7 mouse cellular contexts compared by ENCODE assay signal in the genomic region with DNA sequence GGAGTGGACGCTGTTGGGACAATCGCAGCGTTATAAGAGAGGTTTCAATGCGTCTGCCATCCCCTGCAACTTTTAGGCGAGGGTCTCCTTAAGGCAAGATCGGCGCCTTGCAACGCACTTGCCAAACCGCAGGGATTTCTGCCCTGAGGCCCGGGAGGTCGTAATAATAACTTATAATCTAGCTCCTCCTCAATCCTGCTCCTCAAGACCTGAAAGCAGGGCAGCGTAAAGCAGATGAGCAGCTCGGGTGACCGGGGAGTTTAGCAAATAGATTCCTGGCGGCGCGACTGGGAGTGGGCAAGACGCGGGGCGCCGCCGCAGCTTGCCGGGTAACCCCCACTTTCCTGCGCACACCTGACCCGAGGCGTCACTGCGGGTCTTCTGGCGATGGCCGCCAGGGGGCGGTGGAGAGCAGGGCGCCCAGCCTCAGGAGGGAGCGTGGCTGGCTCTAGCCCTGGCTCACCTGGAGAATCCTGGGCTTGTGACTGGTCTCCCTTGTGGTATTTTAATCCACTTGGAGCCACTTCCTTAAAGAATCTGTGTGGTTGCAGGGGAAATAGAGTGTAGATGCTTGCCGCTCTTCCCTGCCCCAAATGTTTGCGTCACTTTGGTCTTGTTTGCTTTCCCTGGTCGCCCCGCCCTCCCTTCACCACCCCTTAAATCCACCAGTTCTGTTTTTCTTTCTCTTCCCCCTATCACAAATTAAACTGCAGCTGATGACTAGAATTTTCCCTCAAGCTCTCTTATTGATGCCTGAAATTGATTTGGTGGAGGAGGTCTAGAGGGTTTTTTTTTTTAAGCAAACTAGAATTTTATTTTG. TPM values are rescaled to one million over a fixed set of nuclear protein-coding genes. Genes with fewer than 3 reads are reported as not detected.
DNase-seq lines count a peak whose midpoint lies in the region; ATAC-seq and TF ChIP-seq lines count a peak whose summit lies in the region.

No protein-coding gene starts in this region.

- no peaks in the 10 kb centered on the region for H3K36me3 ChIP-seq in embryonic facial prominence, embryonic 13.5 days
- no peaks in the 10 kb centered on the region for H3K36me3 ChIP-seq in kidney, adult 2 months (ENCODE audit: control insufficient read depth, insufficient read depth, low read length)
- H3K36me3 ChIP-seq in limb, embryonic 14.5 days (ENCODE audit: control insufficient read depth, insufficient read depth, low read length): no peaks in the 10 kb centered on the region
- H3K36me3 ChIP-seq in midbrain, embryonic 14.5 days (ENCODE audit: control insufficient read depth, insufficient read depth, low read length): no peaks in the 10 kb centered on the region
- H3K36me3 ChIP-seq in stomach, embryonic 15.5 days: no peaks in the 10 kb centered on the region

- WGBS in embryonic facial prominence, embryonic 13.5 days: 4% methylated on average over 36 of the region's 36 CpGs
- WGBS in kidney, adult 2 months: 3% methylated on average over 36 of the region's 36 CpGs
- WGBS in limb, embryonic 14.5 days: 4% methylated on average over 36 of the region's 36 CpGs
- 4% methylated on average over 36 of the region's 36 CpGs for WGBS in midbrain, embryonic 14.5 days
- 2% methylated on average over 36 of the region's 36 CpGs for WGBS in stomach, embryonic 15.5 days

- H3K4me3 ChIP-seq in embryonic facial prominence, embryonic 13.5 days: peak overlapping the region; percentile 70
- H3K4me3 ChIP-seq in kidney, adult 2 months (ENCODE audit: insufficient read depth, low read depth, low read length): peak overlapping the region; percentile 64
- H3K4me3 ChIP-seq in limb, embryonic 14.5 days (replicated peaks; ENCODE audit: low read length): peak overlapping the region; percentile 65
- peak overlapping the region; percentile 63 for H3K4me3 ChIP-seq in midbrain, embryonic 14.5 days (replicated peaks; ENCODE audit: low read depth, low read length)
- peak overlapping the region; percentile 61 for H3K4me3 ChIP-seq in stomach, embryonic 15.5 days (replicated peaks)

- no peak for TF ChIP-seq POLR2A in kidney, adult 2 months (IDR thresholded peaks at IDR 0.05; ENCODE audit: low read depth, low read length)
- no peak for TF ChIP-seq POLR2A in limb, embryonic 14.5 days (IDR thresholded peaks at IDR 0.05; ENCODE audit: borderline replicate concordance, extremely low read depth, insufficient read depth, insufficient read length)

- H3K4me2 ChIP-seq in embryonic facial prominence, embryonic 13.5 days: peak overlapping the region; percentile 95
- H3K4me2 ChIP-seq in limb, embryonic 14.5 days (replicated peaks; ENCODE audit: low read depth, low read length, severe bottlenecking): peak overlapping the region; percentile 96
- H3K4me2 ChIP-seq in midbrain, embryonic 14.5 days (ENCODE audit: low read length): peak overlapping the region; percentile 95
- H3K4me2 ChIP-seq in stomach, embryonic 15.5 days: peak overlapping the region; percentile 94

- peak; percentile 71 for ATAC-seq in embryonic facial prominence, embryonic 13.5 days (ENCODE audit: insufficient number of reproducible peaks, insufficient read depth, low FRiP score, low TSS enrichment, low read depth)
- peak; percentile 76 for ATAC-seq in limb, embryonic 14.5 days (ENCODE audit: low FRiP score, low read depth)
- peak; percentile 81 for ATAC-seq in midbrain, embryonic 14.5 days (ENCODE audit: low FRiP score, low TSS enrichment)
- peak; percentile 86 for ATAC-seq in stomach, embryonic 15.5 days (ENCODE audit: insufficient read depth, low FRiP score, low read depth)

- peak overlapping the region; percentile 33; the same call in 1 of the 2 replicates for H3K27ac ChIP-seq in embryonic facial prominence, embryonic 13.5 days
- 0 out of 2 replicates have a peak overlapping the region, but pooled peaks have one; percentile 2 for H3K27ac ChIP-seq in kidney, adult 2 months (ENCODE audit: insufficient read depth, low read depth, low read length)
- H3K27ac ChIP-seq in limb, embryonic 14.5 days (replicated peaks; ENCODE audit: low read depth, low read length): no peak overlapping the region
- no peak overlapping the region for H3K27ac ChIP-seq in midbrain, embryonic 14.5 days (replicated peaks; ENCODE audit: low read depth, low read length)
- peak overlapping the region; percentile 45; the same call in 1 of the 2 replicates for H3K27ac ChIP-seq in stomach, embryonic 15.5 days

- DNase-seq in brain, adult 2 months (ENCODE audit: low read depth, low spot score): peak; percentile 74
- peak; percentile 52 for DNase-seq in heart, adult 8-10 months (ENCODE audit: low spot score)
- peak; percentile 60 for DNase-seq in kidney, adult 2 months
- peak; percentile 60 for DNase-seq in limb, embryonic 14.5 days (ENCODE audit: low spot score)
- peak; percentile 84 for DNase-seq in midbrain, embryonic 14.5 days

- peak; percentile 85 for TF ChIP-seq CTCF in kidney, adult 2 months (conservative IDR thresholded peaks at IDR 0.05; ENCODE audit: insufficient read depth, insufficient read length, low read depth, low read length)

- no peaks in the 10 kb centered on the region for H3K27me3 ChIP-seq in embryonic facial prominence, embryonic 13.5 days
- H3K27me3 ChIP-seq in kidney, adult 2 months (replicated peaks; ENCODE audit: control insufficient read depth, insufficient read depth, low read length): no peaks in the 10 kb centered on the region
- H3K27me3 ChIP-seq in limb, embryonic 14.5 days (ENCODE audit: control insufficient read depth, insufficient read depth, low read length): no peaks in the 10 kb centered on the region
- H3K27me3 ChIP-seq in midbrain, embryonic 14.5 days (ENCODE audit: control insufficient read depth, insufficient read depth, low read length): peaks cover 15% of the 10 kb centered on the region; the same call in 1 of the 2 replicates
- H3K27me3 ChIP-seq in stomach, embryonic 15.5 days (replicated peaks): no peaks in the 10 kb centered on the region

- no peaks in the 10 kb centered on the region for H3K9me3 ChIP-seq in embryonic facial prominence, embryonic 13.5 days
- no peaks in the 10 kb centered on the region for H3K9me3 ChIP-seq in limb, embryonic 14.5 days (ENCODE audit: control insufficient read depth, low read length)
- H3K9me3 ChIP-seq in midbrain, embryonic 14.5 days (ENCODE audit: control insufficient read depth, low read length): no peaks in the 10 kb centered on the region
- H3K9me3 ChIP-seq in stomach, embryonic 15.5 days: no peaks in the 10 kb centered on the region

- H3K4me1 ChIP-seq in embryonic facial prominence, embryonic 13.5 days: peaks cover 7% of the 10 kb centered on the region; the same call in 1 of the 2 replicates
- H3K4me1 ChIP-seq in kidney, adult 2 months (ENCODE audit: control insufficient read depth, insufficient read depth, low read length): no peaks in the 10 kb centered on the region
- peaks cover 7% of the 10 kb centered on the region for H3K4me1 ChIP-seq in limb, embryonic 14.5 days (ENCODE audit: control insufficient read depth, insufficient read depth, low read length)
- 0 out of 2 replicates have a peak, but pooled peaks cover 4% of the 10 kb centered on the region for H3K4me1 ChIP-seq in midbrain, embryonic 14.5 days (ENCODE audit: control insufficient read depth, insufficient read depth, low read length)
- H3K4me1 ChIP-seq in stomach, embryonic 15.5 days: peaks cover 5% of the 10 kb centered on the region

- peak overlapping the region; percentile 81 for H3K9ac ChIP-seq in embryonic facial prominence, embryonic 13.5 days
- peak overlapping the region; percentile 59 for H3K9ac ChIP-seq in limb, embryonic 14.5 days (ENCODE audit: low read depth, low read length, severe bottlenecking)
- peak overlapping the region; percentile 66 for H3K9ac ChIP-seq in midbrain, embryonic 14.5 days (replicated peaks; ENCODE audit: low read length)
- H3K9ac ChIP-seq in stomach, embryonic 15.5 days: peak overlapping the region; percentile 33; the same call in 1 of the 2 replicates

RNA-seq across cellular contexts. Expression of a gene that starts 0.7 kb away (rescaled TPM):
- polyA plus RNA-seq in embryonic facial prominence, embryonic 13.5 days (2015; fragmentation: Nextera tagmentation; extraction: Ambion mirVana): 19.7 and 20.1 TPM in 2 replicates
- total RNA-seq in heart, adult 8-10 months (2022): 1 to 10 TPM; 7.1 to 9.2 (median 8.0) TPM
- polyA plus RNA-seq in kidney, adult 2 months (2012; rRNA removed): 10.4 and 14.4 TPM in 2 replicates
- polyA plus RNA-seq in limb, embryonic 14.5 days (2012; rRNA removed): 15.5 and 16.2 TPM in 2 replicates
- 18.4 and 18.9 TPM in 2 replicates for polyA plus RNA-seq in limb, embryonic 14.5 days (2014; fragmentation: Nextera tagmentation; extraction: Ambion mirVana)
- 11.0 and 13.3 TPM in 2 replicates for polyA plus RNA-seq in midbrain, embryonic 14.5 days (2014; fragmentation: Nextera tagmentation; extraction: Ambion mirVana)
- polyA plus RNA-seq in stomach, embryonic 15.5 days (2015; fragmentation: Nextera tagmentation; extraction: Ambion mirVana): 18.9 and 21.6 TPM in 2 replicates

Comparison
In these comparisons a context has a peak if more than half of its experiments do, and no peak if none do; other contexts are left out.
1. H3K27ac ChIP-seq: peak in embryonic facial prominence, embryonic 13.5 days (single experiment), kidney, adult 2 months (single experiment) and stomach, embryonic 15.5 days (single experiment); none in limb, embryonic 14.5 days (single experiment) and midbrain, embryonic 14.5 days (single experiment).
2. Peak in every context shown above with its lines, with median percentiles within 50 percentile points of each other: DNase-seq, ATAC-seq, H3K4me2 ChIP-seq, H3K4me3 ChIP-seq and H3K9ac ChIP-seq.